Mouse (Mus musculus) lung, embryonic 16.5 days (tissue): Measurements from ENCODE around the gene Pno1. TPM values are rescaled to one million over a fixed set of nuclear protein-coding genes. Genes with fewer than 3 reads are reported as not detected.

Experiments
- ATAC-seq: fragments of 200-750 bp; cut with Nextera tagmentation; 2 replicates; pipeline ENCODE4 v1.8.0; 2017; ENCODE audit warnings: low read depth, mild to moderate bottlenecking, moderate library complexity
- H3K27ac ChIP-seq: fragments of 300-500 bp; sonication (generic); 2 replicates; pipeline ENCODE4 v1.5.1; 2014; ENCODE audit warnings: mild to moderate bottlenecking, control low read depth, low read length
- H3K27me3 ChIP-seq: fragments of 300-500 bp; sonication (generic); 2 replicates; pipeline ENCODE4 v1.6.1; 2014; ENCODE audit warnings: low read depth, low read length, mixed read lengths; ENCODE audit not compliant: control insufficient read depth, insufficient read depth
- H3K36me3 ChIP-seq: fragments of 300-500 bp; sonication (generic); 2 replicates; pipeline ENCODE4 v1.6.1; 2014; ENCODE audit warnings: low read length; ENCODE audit not compliant: control insufficient read depth, insufficient read depth
- H3K4me1 ChIP-seq: fragments of 300-500 bp; sonication (generic); replicated peaks from 2 replicates; pipeline ENCODE4 v1.6.1; 2014; ENCODE audit warnings: low read length, mixed read lengths; ENCODE audit not compliant: control insufficient read depth, insufficient read depth
- H3K4me2 ChIP-seq: fragments of 300-500 bp; sonication (generic); 2 replicates; pipeline ENCODE4 v1.6.1; 2014; ENCODE audit warnings: low read depth, low read length, control low read depth
- H3K4me3 ChIP-seq: fragments of 300-500 bp; sonication (generic); 2 replicates; pipeline ENCODE4 v1.5.1; 2014; ENCODE audit warnings: mild to moderate bottlenecking, low read length, control low read depth
- H3K9ac ChIP-seq: fragments of 300-500 bp; sonication (generic); 2 replicates; pipeline ENCODE4 v1.6.1; 2014; ENCODE audit warnings: low read length, control low read depth
- H3K9me3 ChIP-seq: fragments of 300-500 bp; sonication (generic); 2 replicates; pipeline ENCODE4 v1.6.1; 2016; ENCODE audit warnings: low read length; ENCODE audit not compliant: control insufficient read depth
- WGBS: fragments of 180-500 bp; shearing (Covaris S2); extraction: QIAGEN DNeasy Blood & Tissue Kit; methylation state at CpG from one replicate; pipeline ENCODE4 v1.1.7; 2014; 5-methylcytosine and 5-hydroxymethylcytosine counted together
- polyA plus RNA-seq: library from polyadenylated mRNA; unstranded; fragments of >200 nt; fragmentation: Nextera tagmentation; extraction: Ambion mirVana; gene quantifications from 2 replicates; pipeline ENCODE4 v1.2.1, GENCODE M21; 2015

The Pno1 gene
- polyA plus RNA-seq, 1 experiment from 2014 or later, result 53.0 TPM

DNA sequence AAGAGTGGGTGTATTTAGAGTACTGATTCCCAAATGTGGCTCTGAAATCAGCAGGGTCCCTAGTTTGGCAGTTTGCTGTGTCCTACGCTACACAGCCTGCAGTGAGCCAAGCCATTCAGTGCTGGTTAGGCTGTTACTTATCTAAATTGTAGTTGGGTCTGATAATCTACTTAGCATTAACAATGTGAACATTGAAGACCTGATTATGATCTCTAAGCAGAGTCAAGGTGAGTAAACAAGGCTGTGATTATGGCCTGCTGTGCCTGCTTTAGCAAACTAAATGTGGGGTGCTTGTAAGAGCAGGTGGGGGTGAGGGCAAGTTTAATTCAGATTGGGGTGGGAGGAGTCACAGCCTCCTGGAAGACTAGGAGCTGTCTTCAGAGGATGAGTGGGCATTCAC is 47.4 kb downstream of the Pno1 start:
- 82% methylated on average over 1 of the region's 1 CpGs for WGBS
- H3K27ac ChIP-seq, result no peak overlapping the region
- no peaks in the 10 kb centered on the region for H3K36me3 ChIP-seq
- no peak overlapping the region for H3K4me3 ChIP-seq
- ATAC-seq, result no peak
- H3K4me2 ChIP-seq, result no peak overlapping the region
- no peak overlapping the region for H3K9ac ChIP-seq
- H3K27me3 ChIP-seq, result no peaks in the 10 kb centered on the region
- H3K9me3 ChIP-seq, result no peaks in the 10 kb centered on the region
- peaks cover 19% of the 10 kb centered on the region for H3K4me1 ChIP-seq

DNA sequence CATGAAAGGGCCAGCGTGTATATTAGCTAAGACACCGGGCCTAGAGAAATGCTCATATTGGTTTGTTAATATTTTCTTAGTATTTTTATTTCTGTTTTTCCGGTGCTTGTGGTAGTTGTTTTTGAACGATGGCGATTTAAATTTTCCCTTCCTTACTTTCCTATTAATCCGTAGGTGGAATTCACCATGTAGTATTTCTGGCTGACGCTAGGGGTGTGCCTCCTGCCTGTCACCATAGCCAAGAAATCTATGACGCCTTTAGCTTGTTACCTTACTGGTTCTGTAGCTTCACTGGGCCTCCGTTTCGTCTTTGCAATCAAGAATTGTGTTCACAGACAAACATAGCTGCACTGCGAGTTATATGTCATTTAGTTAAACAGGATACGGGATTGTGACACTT is 51.1 kb downstream of the Pno1 start:
- Histone ChIP-seq H3K27ac (peak overlapping the region; percentile 97), H3K9me3 (no peaks in the 10 kb centered on the region), H3K4me1 (peaks cover 16% of the 10 kb centered on the region), H3K27me3 (no peaks in the 10 kb centered on the region), H3K36me3 (no peaks in the 10 kb centered on the region), H3K9ac (peak overlapping the region; percentile 97), H3K4me3 (peak overlapping the region; percentile 79), H3K4me2 (peak overlapping the region; percentile 66)
- ATAC-seq, result no peak
- WGBS, result under 1% methylated on average over 12 of the region's 12 CpGs

DNA sequence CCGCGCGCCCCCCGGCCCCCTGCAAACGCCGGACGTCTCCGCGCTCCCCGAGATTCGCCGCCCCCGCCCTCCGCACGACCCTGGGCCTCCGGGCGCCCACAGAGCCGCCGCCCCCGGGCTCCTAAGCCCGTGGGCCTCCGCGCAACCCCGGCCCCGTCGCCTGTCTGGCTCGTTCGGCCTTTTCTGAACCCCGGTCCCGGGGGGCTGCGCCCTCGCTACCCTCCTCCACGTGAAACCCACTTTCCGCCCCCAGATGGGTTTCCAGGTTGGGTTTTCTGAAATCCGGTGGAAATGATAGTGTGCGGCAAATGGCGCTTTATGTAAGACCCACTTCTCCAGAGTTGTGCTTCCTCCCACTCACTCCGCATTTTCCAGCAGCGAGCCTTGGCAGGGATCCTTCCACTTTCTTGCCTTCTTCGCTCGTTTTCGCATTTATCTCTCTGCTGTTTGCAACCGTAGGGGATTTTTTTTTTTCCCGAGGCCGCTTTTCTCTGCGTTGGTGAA is 51.6 kb downstream of the Pno1 start:
- peak overlapping the region; percentile 79 for H3K4me3 ChIP-seq
- WGBS, result under 1% methylated on average over 43 of the region's 46 CpGs
- H3K9me3 ChIP-seq, result no peaks in the 10 kb centered on the region
- peak overlapping the region; percentile 97 for H3K9ac ChIP-seq
- peak overlapping the region; percentile 97 for H3K27ac ChIP-seq
- peak; percentile 43 for ATAC-seq
- no peaks in the 10 kb centered on the region for H3K27me3 ChIP-seq
- H3K36me3 ChIP-seq, result no peaks in the 10 kb centered on the region
- H3K4me2 ChIP-seq, result peak overlapping the region; percentile 66
- peaks cover 16% of the 10 kb centered on the region for H3K4me1 ChIP-seq

DNA sequence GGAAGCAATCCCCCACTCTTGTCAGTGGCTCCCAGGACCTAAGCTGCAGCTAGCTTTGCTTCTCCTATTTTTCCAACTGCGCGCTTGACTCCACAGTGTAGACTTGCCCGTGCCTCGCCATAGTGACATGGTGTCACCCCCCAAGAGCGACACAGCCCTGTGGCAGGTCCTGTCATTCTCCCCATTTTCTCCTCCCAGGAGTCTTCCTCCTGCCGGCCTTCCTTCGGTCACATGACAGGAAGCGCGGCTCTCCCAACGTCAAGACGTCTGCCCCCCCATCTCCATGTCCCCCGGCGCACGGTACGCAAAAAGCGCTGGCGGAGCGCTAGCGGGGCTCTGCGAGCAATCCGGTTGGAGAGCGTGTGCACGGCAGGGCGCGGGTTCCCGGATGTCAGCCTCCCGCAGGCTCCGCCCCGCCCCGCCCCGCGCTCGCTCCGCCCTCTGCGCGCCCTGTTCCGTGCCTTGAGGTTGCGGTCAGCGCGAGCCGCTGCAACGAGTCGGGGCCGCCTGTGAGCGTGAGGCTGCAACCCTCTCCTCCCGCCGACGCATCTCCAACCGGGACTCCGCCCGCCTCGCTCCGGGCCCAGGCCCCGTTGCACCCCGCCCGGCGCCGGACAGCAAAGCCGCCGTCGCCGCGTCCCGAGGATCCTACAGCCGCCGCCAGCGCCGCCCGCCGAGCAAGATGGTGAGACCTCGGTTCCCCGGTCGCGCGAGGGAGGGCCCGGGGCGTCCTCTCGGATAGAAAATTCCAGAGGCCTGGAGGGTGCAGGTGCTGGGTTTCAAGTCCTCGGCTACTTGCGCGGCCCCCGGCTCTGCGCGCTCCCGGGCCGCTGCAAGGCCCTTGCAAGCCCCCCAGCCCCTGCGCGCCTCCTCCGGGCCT is 52.3 kb downstream of the Pno1 start, which contains the start of gene Ppp3r1:
Gene Ppp3r1, plus strand, starts transcription at position 406 of the 880 bp plus-strand sequence.
- ATAC-seq, result peak; percentile 99
- peaks cover 15% of the 10 kb centered on the region for H3K4me1 ChIP-seq
- H3K4me2 ChIP-seq, result peak within 1 kb of the TSS; percentile 70
- peak within 1 kb of the TSS; percentile 79 for H3K4me3 ChIP-seq
- H3K27me3 ChIP-seq, result no peaks in the 10 kb centered on the region
- no peaks in the 10 kb centered on the region for H3K36me3 ChIP-seq
- peak within 1 kb of the TSS; percentile 97 for H3K9ac ChIP-seq
- H3K27ac ChIP-seq, result peak within 1 kb of the TSS; percentile 97
- H3K9me3 ChIP-seq, result no peaks in the 10 kb centered on the region
- under 1% methylated on average over 89 of the region's 89 CpGs for WGBS

Other genes starting within 250 kb of the Pno1 start
- gene Cnrip1, start 160.0 kb downstream of the Pno1 start, polyA plus RNA-seq, result 34.1 and 35.0 TPM in 2 replicates
- 5.0 and 5.2 TPM in 2 replicates for gene Plek, start 159.2 kb downstream of the Pno1 start, polyA plus RNA-seq
- gene Ppp3r1, start 52.3 kb downstream of the Pno1 start, polyA plus RNA-seq, result 85.6 and 89.4 TPM in 2 replicates
- 27.0 and 28.6 TPM in 2 replicates for gene Wdr92, start 29.5 kb downstream of the Pno1 start, polyA plus RNA-seq
- gene C1d, start 46.0 kb upstream of the Pno1 start, polyA plus RNA-seq, result 88.2 and 89.1 TPM in 2 replicates